Mouse (Mus musculus) B cell, adult 62 days (primary cell): ENCODE data around the gene Scp2. TPM values are rescaled to one million over a fixed set of nuclear protein-coding genes. Genes with fewer than 3 reads are reported as not detected.

Experiments
- total RNA-seq: library from RNA; stranded (reverse); gene quantifications from 4 replicates; pipeline ENCODE4 v1.2.4, GENCODE M21; 2023

Scp2 gene
- 82.7 to 104 TPM (median 90.8 TPM) in 4 replicates for total RNA-seq

DNA sequence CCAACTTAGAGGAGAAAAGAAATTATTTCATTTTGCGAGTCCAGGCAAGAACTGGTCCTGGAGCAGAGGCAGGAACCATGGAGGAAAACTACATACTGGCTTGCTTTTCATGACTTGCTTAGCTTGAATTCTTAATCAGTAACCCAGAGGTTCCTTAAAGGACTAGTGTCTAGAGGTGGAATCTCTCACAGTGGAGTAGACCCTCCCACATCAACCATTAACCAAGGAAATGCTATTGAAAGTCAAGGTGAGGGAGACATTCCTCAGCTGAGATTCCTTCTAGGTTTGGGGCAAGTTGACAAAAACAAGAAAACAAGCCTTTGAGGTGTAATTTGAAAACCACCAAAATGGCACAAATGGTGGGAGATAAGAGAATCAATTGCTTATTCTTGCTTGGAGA, at the start of gene Scp2:
Gene Scp2, minus strand, starts transcription at position 119 of the 400 bp plus-strand sequence.

DNA sequence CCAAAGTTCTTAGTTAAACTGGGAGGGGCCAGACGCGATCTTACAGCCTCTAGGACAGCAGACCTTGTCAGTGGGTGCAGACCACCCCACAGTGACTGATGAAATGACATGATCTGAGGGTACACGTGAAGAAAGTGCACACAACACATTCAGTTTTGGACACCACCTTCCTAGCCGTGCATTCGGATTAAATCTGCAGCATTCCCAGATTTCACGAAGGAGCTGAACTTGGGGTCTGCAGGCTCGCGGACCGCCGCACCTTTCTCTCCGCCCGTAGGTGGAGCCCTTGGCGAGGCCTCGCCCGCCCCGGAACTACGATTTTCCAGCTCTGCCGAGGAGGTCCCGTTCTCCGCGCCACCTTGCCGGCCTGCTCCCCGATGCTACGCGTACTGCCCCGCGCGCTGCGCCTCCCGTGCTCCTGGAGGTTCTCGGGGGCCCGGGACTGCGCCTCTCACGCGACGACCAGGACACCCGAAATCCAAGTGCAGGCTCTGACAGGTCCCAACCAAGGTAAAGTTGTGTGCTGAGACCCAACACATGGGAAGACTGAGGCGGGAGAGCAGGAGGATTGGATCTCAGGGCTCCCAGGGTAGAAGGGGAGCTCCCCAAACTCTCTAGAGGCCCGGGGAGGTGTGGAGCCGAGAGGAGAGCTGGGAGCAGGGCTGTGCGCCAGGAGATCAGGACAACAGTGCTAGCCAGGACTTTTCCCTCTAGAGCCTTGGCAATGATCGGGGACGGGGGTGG, 20.5 kb upstream of the Scp2 start, which contains the start of gene Echdc2:
Gene Echdc2, plus strand, starts transcription at position 286 of the 744 bp plus-strand sequence.

DNA sequence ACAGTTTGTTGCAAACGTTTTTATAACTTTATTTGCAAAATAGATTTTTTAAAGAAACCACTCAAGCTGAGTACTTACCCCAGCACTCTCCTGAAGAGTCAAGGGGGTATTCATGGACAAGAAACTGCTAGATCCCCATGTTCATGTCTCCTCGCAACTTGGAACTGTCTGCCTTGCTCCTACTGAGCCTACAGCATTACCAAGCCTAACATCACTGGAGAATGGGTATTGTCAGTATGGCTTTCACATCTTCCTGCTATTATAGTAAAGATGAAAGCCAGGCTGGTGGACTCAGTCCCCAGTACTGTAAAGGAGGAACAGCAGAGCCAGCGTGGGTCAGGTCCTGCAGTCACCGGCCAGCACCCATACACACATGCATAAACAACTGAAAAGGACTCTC, 48.5 kb downstream of the Scp2 start, which contains the start of gene Podn:
Gene Podn, minus strand, starts transcription at position 101 of the 400 bp plus-strand sequence.

Other genes starting within 250 kb of the Scp2 start
- 8.4 to 12.3 TPM (median 9.5 TPM) in 4 replicates for gene Cpt2, start 221.4 kb downstream of the Scp2 start, total RNA-seq
- gene Slc1a7, start 176.7 kb downstream of the Scp2 start, total RNA-seq: not detected in 4 replicates
- gene Podn, start 48.6 kb downstream of the Scp2 start, total RNA-seq: 0.30 to 1.2 TPM (median 0.31 TPM) in 3 of 4 replicates, not detected in the other
- gene Echdc2, start 20.4 kb upstream of the Scp2 start, total RNA-seq: not detected in 4 replicates
- gene Zyg11a, start 73.0 kb upstream of the Scp2 start, total RNA-seq: not detected in 4 replicates
- 37.2 to 40.1 TPM (median 38.3 TPM) in 4 replicates for gene Zyg11b, start 156.1 kb upstream of the Scp2 start, total RNA-seq
- gene Coa7, start 183.1 kb upstream of the Scp2 start, total RNA-seq: 21.8 to 24.9 TPM (median 23.7 TPM) in 4 replicates
- gene Shisal2a, start 238.4 kb upstream of the Scp2 start, total RNA-seq: not detected in 4 replicates